Mouse (Mus musculus) hindbrain, embryonic 16.5 days (tissue): ENCODE results near the gene Gulp1. TPM values are rescaled to one million over a fixed set of nuclear protein-coding genes. Genes with fewer than 3 reads are reported as not detected.

Experiments
- ATAC-seq: fragments of 200-750 bp; cut with Nextera tagmentation; 2 replicates; pipeline ENCODE4 v1.8.0; 2017; ENCODE audit warnings: moderate TSS enrichment, moderate library complexity
- H3K27ac ChIP-seq: fragments of 300-500 bp; sonication (generic); 2 replicates; pipeline ENCODE4 v1.5.1; 2014; ENCODE audit warnings: low read depth, mild to moderate bottlenecking, control low read depth, low read length, moderate library complexity
- H3K27me3 ChIP-seq: fragments of 300-500 bp; sonication (generic); replicated peaks from 2 replicates; pipeline ENCODE4 v1.6.1; 2014; ENCODE audit warnings: low read length; ENCODE audit not compliant: control insufficient read depth, insufficient read depth
- H3K36me3 ChIP-seq: fragments of 300-500 bp; sonication (generic); 2 replicates; pipeline ENCODE4 v1.6.1; 2014; ENCODE audit warnings: mild to moderate bottlenecking, low read length, moderate library complexity, mixed read lengths; ENCODE audit not compliant: control insufficient read depth, insufficient read depth
- H3K4me1 ChIP-seq: fragments of 300-500 bp; sonication (generic); 2 replicates; pipeline ENCODE4 v1.6.1; 2014; ENCODE audit warnings: low read depth, low read length; ENCODE audit not compliant: control insufficient read depth, insufficient read depth
- H3K4me2 ChIP-seq: fragments of 300-500 bp; sonication (generic); 2 replicates; pipeline ENCODE4 v1.6.1; 2014; ENCODE audit warnings: mild to moderate bottlenecking, low read length, control low read depth, moderate library complexity
- H3K4me3 ChIP-seq: fragments of 300-500 bp; sonication (generic); 2 replicates; pipeline ENCODE4 v1.5.1; 2014; ENCODE audit warnings: mild to moderate bottlenecking, low read length, control low read depth, moderate library complexity
- H3K9ac ChIP-seq: fragments of 300-500 bp; sonication (generic); 2 replicates; pipeline ENCODE4 v1.6.1; 2014; ENCODE audit warnings: low read depth, mild to moderate bottlenecking, control low read depth, low read length, moderate library complexity
- H3K9me3 ChIP-seq: fragments of 300-500 bp; sonication (generic); 2 replicates; pipeline ENCODE4 v1.6.1; 2014; ENCODE audit warnings: mild to moderate bottlenecking, low read length, moderate library complexity; ENCODE audit not compliant: control insufficient read depth
- WGBS: fragments of 180-500 bp; shearing (Covaris S2); extraction: QIAGEN DNeasy Blood & Tissue Kit; methylation state at CpG from one replicate; pipeline ENCODE4 v1.1.7; 2014; 5-methylcytosine and 5-hydroxymethylcytosine counted together
- polyA plus RNA-seq: library from polyadenylated mRNA; unstranded; fragments of >200 nt; fragmentation: Nextera tagmentation; extraction: Ambion mirVana; gene quantifications from 2 replicates; pipeline ENCODE4 v1.2.1, GENCODE M21; 2015

The Gulp1 gene
- polyA plus RNA-seq, 1 experiment from 2014 or later = 9.8 TPM

- no peak overlapping the region for H3K4me3 ChIP-seq
- H3K9ac ChIP-seq = no peak overlapping the region
- no peaks in the 10 kb centered on the region for H3K36me3 ChIP-seq
- H3K27me3 ChIP-seq = no peaks in the 10 kb centered on the region
- no peaks in the 10 kb centered on the region for H3K9me3 ChIP-seq
- no peaks in the 10 kb centered on the region for H3K4me1 ChIP-seq
- no peak for ATAC-seq
- no peak overlapping the region for H3K4me2 ChIP-seq
- H3K27ac ChIP-seq = no peak overlapping the region
Measured at GRCm38 (mm10) chr1:44806368-44806767, 255.1 kb downstream of the Gulp1 start.

- Histone ChIP-seq H3K4me1 (no peaks in the 10 kb centered on the region), H3K4me2 (no peak overlapping the region), H3K27ac (no peak overlapping the region), H3K9ac (no peak overlapping the region), H3K4me3 (no peak overlapping the region), H3K36me3 (no peaks in the 10 kb centered on the region), H3K27me3 (no peaks in the 10 kb centered on the region), H3K9me3 (no peaks in the 10 kb centered on the region)
- WGBS = 84% methylated on average over 2 of the region's 2 CpGs
- ATAC-seq = no peak
Measured at GRCm38 (mm10) chr1:44810336-44810735, 259.0 kb downstream of the Gulp1 start.

- Histone ChIP-seq H3K9me3 (no peaks in the 10 kb centered on the region), H3K27me3 (no peaks in the 10 kb centered on the region), H3K4me1 (no peaks in the 10 kb centered on the region), H3K36me3 (no peaks in the 10 kb centered on the region), H3K27ac (no peak overlapping the region), H3K9ac (no peak overlapping the region), H3K4me3 (no peak overlapping the region), H3K4me2 (no peak overlapping the region)
- WGBS = 81% methylated on average over 4 of the region's 4 CpGs
- no peak for ATAC-seq
Measured at GRCm38 (mm10) chr1:44833934-44834333, 282.6 kb downstream of the Gulp1 start.
